Mouse (Mus musculus) MN1 (cell line): Measurements from ENCODE around the gene Zbtb40.
A peak's percentile ranks its signal among the peaks of the same experiment; 100 is the strongest.

Experiments used
- DNase-seq: peaks from one replicate; pipeline ENCODE4 v3.0.0-alpha.2; 2016; ENCODE audit warnings: low spot score

The Zbtb40 gene

GRCm38 (mm10) chr4:137048550-137049032 is at the start of gene Zbtb40:
TSS of gene Zbtb40 (minus strand) at chr4:137048801.
- DNase-seq, result peak; percentile 99

DNA sequence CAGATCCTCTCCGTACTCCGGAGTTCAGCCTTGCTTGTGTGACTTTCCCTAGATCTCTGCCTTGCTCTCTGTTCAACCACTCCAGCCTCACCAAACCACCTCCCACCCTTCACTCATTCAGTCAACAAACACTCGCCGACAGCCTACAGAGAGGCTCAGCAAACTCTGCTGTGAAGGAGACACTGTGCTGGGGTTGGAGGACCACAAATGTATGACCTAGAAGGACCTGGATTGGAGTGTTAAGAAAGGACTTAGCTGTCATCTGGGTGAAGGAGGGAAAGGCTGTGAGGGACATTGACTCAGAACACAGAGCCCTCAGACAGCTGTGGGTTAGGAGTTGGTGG is 49.4 kb upstream of the Zbtb40 start:
- no peak for DNase-seq

GRCm38 (mm10) chr4:137097246-137097983 is 48.8 kb upstream of the Zbtb40 start:
- no peak for DNase-seq

DNA sequence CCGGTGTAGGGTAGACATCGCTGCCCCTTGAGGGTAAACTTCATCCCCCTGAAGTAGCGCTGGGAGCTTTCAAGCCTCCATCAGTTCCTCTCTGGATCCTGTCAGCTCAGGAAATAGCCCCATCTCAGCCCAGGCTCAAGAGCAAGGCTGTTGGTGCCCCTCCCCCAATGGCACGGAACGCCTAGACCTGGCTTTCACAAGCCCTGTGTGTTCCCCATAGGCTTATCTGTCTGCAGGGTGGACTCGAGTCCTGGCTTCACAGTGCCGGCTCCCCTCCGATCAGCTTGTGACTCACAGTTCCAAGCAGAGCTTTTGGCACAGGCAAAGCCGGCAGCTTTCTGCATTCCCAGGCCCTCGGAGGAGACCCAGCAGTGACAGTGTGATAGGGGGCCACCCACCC is 47.8 kb upstream of the Zbtb40 start:
- DNase-seq, result peak; percentile 45

GRCm38 (mm10) chr4:137085083-137085810 is 36.6 kb upstream of the Zbtb40 start:
- DNase-seq, result peak; percentile 90

GRCm38 (mm10) chr4:137082866-137083265 is 34.3 kb upstream of the Zbtb40 start:
- no peak for DNase-seq

GRCm38 (mm10) chr4:137081401-137081800 is 32.8 kb upstream of the Zbtb40 start:
- no peak for DNase-seq

DNA sequence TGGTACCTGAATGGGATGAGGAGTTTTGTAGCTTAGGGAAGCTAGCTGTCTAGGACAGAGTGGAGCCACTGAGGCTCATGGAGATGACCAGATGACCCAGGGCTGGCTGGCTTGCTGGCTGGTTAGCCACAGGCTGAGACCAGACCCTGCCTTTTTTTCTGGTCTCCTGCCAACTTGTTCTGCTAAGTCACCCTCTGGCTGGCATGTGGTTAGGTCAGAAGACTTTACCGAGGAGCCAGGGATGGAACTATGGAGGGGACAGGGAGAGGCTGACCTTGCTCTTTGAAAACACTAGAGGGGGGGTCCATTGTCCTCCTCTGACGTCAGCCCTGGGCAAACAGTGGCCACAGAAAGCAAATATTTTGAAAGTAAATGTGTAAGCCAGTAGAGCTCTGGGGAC is 28.6 kb upstream of the Zbtb40 start:
- peak; percentile 91 for DNase-seq

- no peak for DNase-seq
Observed at GRCm38 (mm10) chr4:137071204-137071603, 22.6 kb upstream of the Zbtb40 start.

GRCm38 (mm10) chr4:137068491-137068890 is 19.9 kb upstream of the Zbtb40 start:
- no peak for DNase-seq

DNA sequence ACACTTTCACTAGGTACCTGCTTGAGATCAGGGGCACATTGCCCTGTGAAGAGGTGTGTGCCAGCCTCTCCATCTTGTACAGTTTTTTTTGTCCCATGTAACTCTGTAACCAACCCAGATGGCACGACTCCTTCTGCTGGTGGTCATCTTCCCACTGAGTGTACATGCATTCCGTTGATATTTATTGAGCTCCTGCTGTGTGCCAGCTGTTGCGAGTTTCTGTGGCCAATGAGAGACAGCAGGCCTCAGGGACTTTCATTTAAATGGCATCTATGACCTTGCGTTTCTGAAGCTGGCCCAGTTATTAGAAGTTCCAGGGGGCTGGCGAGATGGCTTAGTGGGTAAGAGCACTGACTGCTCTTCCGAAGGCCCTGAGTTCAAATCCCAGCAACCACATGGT is 17.2 kb upstream of the Zbtb40 start:
- DNase-seq, result no peak

- DNase-seq, result no peak
Observed at GRCm38 (mm10) chr4:137054932-137055331, 6.3 kb upstream of the Zbtb40 start.

GRCm38 (mm10) chr4:137053810-137054209 is 5.2 kb upstream of the Zbtb40 start:
- no peak for DNase-seq

GRCm38 (mm10) chr4:137047840-137048549 is 606 bp downstream of the Zbtb40 start:
- DNase-seq, result peak; percentile 68

- DNase-seq, result no peak
Observed at GRCm38 (mm10) chr4:137046110-137046509, 2.5 kb downstream of the Zbtb40 start.

DNA sequence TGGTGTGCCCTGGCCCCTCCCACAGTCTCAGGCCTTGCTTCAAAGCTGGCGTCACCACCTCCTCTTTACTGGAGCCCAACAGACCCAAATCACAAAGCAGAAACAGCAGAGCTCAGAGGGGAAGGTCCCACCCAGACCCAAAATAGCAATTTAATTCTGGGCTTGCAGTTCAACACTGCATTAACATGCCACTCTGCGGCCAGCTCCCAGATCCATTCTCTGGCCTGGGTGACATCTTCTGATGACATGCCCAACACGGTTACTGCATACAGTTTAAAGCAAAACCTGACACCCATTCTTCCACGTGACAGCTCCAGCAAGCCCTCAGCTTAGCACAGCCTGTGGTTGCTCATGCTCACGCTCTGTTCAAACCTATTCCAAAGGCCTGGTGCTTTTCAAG is 4.1 kb downstream of the Zbtb40 start:
- peak; percentile 75 for DNase-seq

- DNase-seq, result peak; percentile 42
Observed at GRCm38 (mm10) chr4:137043799-137044198, 4.8 kb downstream of the Zbtb40 start.

GRCm38 (mm10) chr4:137042039-137042438 is 6.6 kb downstream of the Zbtb40 start:
- DNase-seq, result no peak

GRCm38 (mm10) chr4:137041161-137041621 is 7.4 kb downstream of the Zbtb40 start:
- DNase-seq, result no peak

GRCm38 (mm10) chr4:137039441-137039840 is 9.2 kb downstream of the Zbtb40 start:
- no peak for DNase-seq

- DNase-seq, result no peak
Observed at GRCm38 (mm10) chr4:137038501-137038900, 10.1 kb downstream of the Zbtb40 start.

GRCm38 (mm10) chr4:137038096-137038495 is 10.5 kb downstream of the Zbtb40 start:
- peak; percentile 58 for DNase-seq
